Mouse (Mus musculus): ENCODE measurements around the gene Ceacam16.

GRCm38 (mm10) chr7:19813579-19814122 is 47.4 kb downstream of the Ceacam16 start:
- TF ChIP-seq POLR2A (IDR thresholded peaks at IDR 0.05; ENCODE audit: low read depth, low read length) (no peak), CTCF (conservative IDR thresholded peaks at IDR 0.05; ENCODE audit: insufficient read depth, insufficient read length, low read depth, low read length) (no peak)

All from kidney, adult 2 months (tissue).